Mouse (Mus musculus): ENCODE data around the gene Vmn2r71. TPM values are rescaled to one million over a fixed set of nuclear protein-coding genes. Genes with fewer than 3 reads are reported as not detected.

Gene Vmn2r71
- polyA plus RNA-seq (2015; fragmentation: Nextera tagmentation; extraction: Ambion mirVana) = not detected in 2 replicates

GRCm38 (mm10) chr7:85562787-85563186 is at the start of gene Vmn2r71:
TSS of gene Vmn2r71 (plus strand) at chr7:85563087.
- Histone ChIP-seq H3K36me3 (no peaks in the 10 kb centered on the region), H3K4me1 (no peaks in the 10 kb centered on the region), H3K4me2 (no peak within 1 kb of the TSS), H3K27ac (no peak within 1 kb of the TSS), H3K27me3 (no peaks in the 10 kb centered on the region), H3K4me3 (no peak within 1 kb of the TSS), H3K9me3 (no peaks in the 10 kb centered on the region), H3K9ac (no peak within 1 kb of the TSS)
- WGBS = 79% methylated on average over 5 of the region's 5 CpGs
- no peak for ATAC-seq (ENCODE audit: borderline replicate concordance, extremely low read depth, low FRiP score, low TSS enrichment)

DNA sequence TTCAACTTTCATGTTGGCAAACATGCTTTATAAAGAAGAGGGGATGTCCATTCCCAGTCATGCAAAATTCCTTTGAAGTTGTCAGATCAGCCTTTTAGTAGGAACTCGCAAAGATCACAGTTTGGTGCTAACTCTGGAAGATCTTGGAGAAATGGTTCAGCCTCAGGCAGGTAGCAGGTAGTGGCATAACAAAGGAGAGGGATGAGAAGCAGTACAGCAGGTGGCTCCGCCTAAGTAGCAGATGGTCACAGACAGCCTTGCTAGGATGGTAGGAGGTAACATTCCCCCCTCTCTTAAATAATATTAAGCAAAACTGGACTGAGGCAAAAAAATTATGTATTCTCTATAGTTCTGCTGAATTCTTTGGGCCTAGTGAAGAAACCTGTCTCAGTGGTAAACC is 20.8 kb upstream of the Vmn2r71 start:
- H3K4me1 ChIP-seq = no peaks in the 10 kb centered on the region
- H3K9me3 ChIP-seq = no peaks in the 10 kb centered on the region; the same call in 1 of the 2 replicates
- WGBS = 80% methylated on average over 2 of the region's 2 CpGs
- H3K9ac ChIP-seq = no peak overlapping the region
- H3K36me3 ChIP-seq = no peaks in the 10 kb centered on the region
- H3K27me3 ChIP-seq = no peaks in the 10 kb centered on the region
- H3K4me2 ChIP-seq = no peak overlapping the region
- H3K27ac ChIP-seq = no peak overlapping the region
- ATAC-seq (ENCODE audit: borderline replicate concordance, extremely low read depth, low FRiP score, low TSS enrichment) = no peak
- no peak overlapping the region for H3K4me3 ChIP-seq

- Histone ChIP-seq H3K9ac (no peak overlapping the region), H3K27me3 (no peaks in the 10 kb centered on the region), H3K27ac (no peak overlapping the region), H3K4me2 (no peak overlapping the region), H3K4me1 (no peaks in the 10 kb centered on the region), H3K9me3 (no peaks in the 10 kb centered on the region; the same call in 1 of the 2 replicates), H3K36me3 (no peaks in the 10 kb centered on the region), H3K4me3 (no peak overlapping the region)
- WGBS = 70% methylated on average over 2 of the region's 2 CpGs
- no peak for ATAC-seq (ENCODE audit: borderline replicate concordance, extremely low read depth, low FRiP score, low TSS enrichment)
Measured at GRCm38 (mm10) chr7:85543118-85543517, 19.8 kb upstream of the Vmn2r71 start.

DNA sequence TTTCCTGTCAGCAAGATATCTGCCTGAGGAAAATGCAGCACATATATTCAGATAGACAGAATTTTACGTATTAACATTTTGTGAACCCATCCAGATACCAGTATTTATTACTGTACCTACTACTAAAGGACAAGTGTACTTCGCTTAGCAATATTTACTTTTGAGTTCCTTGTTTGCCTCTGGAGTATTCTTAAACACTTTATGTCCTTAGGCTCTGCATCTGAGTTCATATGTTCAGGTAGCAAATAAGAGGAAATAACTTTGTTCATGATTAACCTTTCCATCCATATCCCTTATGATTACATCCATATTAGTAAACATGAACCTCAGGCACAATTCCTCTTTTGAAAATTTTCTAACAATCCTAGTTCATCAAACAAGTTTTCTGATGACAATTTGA is 6.2 kb downstream of the Vmn2r71 start, which contains the start of gene Vmn2r70:
TSS of gene Vmn2r70 (minus strand) at position 101 of the 400 bp plus-strand sequence.
- Histone ChIP-seq H3K9ac (no peak within 1 kb of the TSS), H3K36me3 (no peaks in the 10 kb centered on the region), H3K4me3 (no peak within 1 kb of the TSS), H3K4me2 (no peak within 1 kb of the TSS), H3K27ac (no peak within 1 kb of the TSS), H3K9me3 (no peaks in the 10 kb centered on the region), H3K4me1 (no peaks in the 10 kb centered on the region), H3K27me3 (no peaks in the 10 kb centered on the region)
- ATAC-seq (ENCODE audit: borderline replicate concordance, extremely low read depth, low FRiP score, low TSS enrichment) = no peak
- WGBS = 69% methylated on average over 2 of the region's 2 CpGs

Other genes with a start within 250 kb of the Vmn2r71 start
- not detected in 2 replicates for gene Vmn2r69, start 147.2 kb upstream of the Vmn2r71 start, polyA plus RNA-seq (2015; fragmentation: Nextera tagmentation; extraction: Ambion mirVana)
- not detected in 2 replicates for gene Vmn2r70, start 6.1 kb downstream of the Vmn2r71 start, polyA plus RNA-seq (2015; fragmentation: Nextera tagmentation; extraction: Ambion mirVana)
- gene Vmn2r72, start 192.0 kb downstream of the Vmn2r71 start, polyA plus RNA-seq (2015; fragmentation: Nextera tagmentation; extraction: Ambion mirVana) = not detected in 2 replicates